Mouse (Mus musculus) CH12.LX (cell line): Measurements from ENCODE around the gene Stk40.

Source experiments
- CTCF ChIP-seq, 2 experiments: IDR thresholded peaks in 1 of 2; conservative IDR thresholded peaks in 1 of 2; 2 replicates each; pipeline ENCODE4 v1.5.1; 2011 to 2012; ENCODE audit warnings: low read depth in 2 of 2, low read length in 2 of 2, improper control_type of control experiment in 1 of 2, inconsistent platforms in 1 of 2, mild to moderate bottlenecking in 1 of 2, moderate library complexity in 1 of 2
- ZMIZ1 ChIP-seq: IDR thresholded peaks from 2 replicates; pipeline ENCODE4 v1.6.1; 2012; ENCODE audit warnings: low read depth, mild to moderate bottlenecking, inconsistent platforms, low read length, improper control_type of control experiment

DNA sequence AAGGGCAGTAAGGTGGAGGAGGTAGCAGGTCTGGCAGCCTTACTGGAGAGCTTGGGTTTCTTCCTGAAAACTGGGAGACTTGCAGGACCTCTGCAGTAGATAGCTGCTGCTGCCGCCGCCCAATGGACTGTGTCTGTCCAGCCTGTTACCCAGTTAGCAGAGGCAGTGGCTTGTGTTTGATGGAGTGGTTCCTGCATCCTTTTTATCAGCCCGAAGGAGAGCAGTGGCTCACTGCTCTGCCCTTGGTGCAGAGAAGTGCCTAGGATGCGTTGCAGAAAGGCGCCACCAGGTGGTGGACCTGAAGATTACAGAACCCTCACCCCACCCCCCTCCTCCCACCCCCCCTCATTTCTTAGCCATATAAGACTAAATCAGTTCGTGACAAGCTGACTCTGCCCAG, 10.2 kb downstream of the Stk40 start:
- no peak for TF ChIP-seq ZMIZ1
- peak in 1 of 2 experiments; percentile 69; a peak in 2 of 4 replicates for TF ChIP-seq CTCF (conservative IDR thresholded peaks at IDR 0.05 in 1 of 2, IDR thresholded peaks at IDR 0.05 in 1 of 2; ENCODE audit: low read depth in 2 of 2, low read length in 2 of 2)
